Mouse (Mus musculus) lung, adult 2 months (tissue): ENCODE data around the gene Klf7.

ENCODE experiments used
- CTCF ChIP-seq: fragments of 200-500 bp; IDR thresholded peaks from 2 replicates; pipeline ENCODE4 v1.5.1; 2011; ENCODE audit warnings: mild to moderate bottlenecking, low read length, control low read depth; ENCODE audit not compliant: insufficient read depth
- POLR2A ChIP-seq: fragments of 200-500 bp; IDR thresholded peaks from 2 replicates; pipeline ENCODE4 v1.6.1; 2011; ENCODE audit warnings: low read depth, mild to moderate bottlenecking, control low read depth, low read length, borderline replicate concordance; ENCODE audit errors: extremely low read depth

DNA sequence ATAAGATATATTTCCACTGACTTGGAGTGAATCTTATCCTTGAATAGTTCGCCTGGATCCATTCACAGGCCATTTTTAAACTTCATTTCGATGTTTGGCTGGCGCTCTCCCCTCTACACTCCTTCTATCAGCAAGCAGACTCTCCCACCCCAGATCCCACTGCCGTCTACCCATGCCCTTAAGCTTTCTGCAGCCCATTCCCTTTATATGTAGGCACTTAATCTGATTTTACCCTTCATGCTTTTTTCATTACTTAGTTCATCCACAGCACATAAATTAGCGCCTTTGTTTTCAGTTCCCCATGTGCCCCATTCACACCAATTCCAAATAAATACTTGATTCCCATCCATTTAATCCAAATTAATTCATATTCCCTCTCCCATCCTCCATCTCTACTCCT is 48.0 kb downstream of the Klf7 start:
- TF ChIP-seq POLR2A (no peak), CTCF (no peak)
